Comparison of ENCODE assay signal across 22 mouse cellular contexts in genomic region chr2:74795531-74795930, GRCm38 (mm10). TPM values are rescaled to one million over a fixed set of nuclear protein-coding genes. Genes with fewer than 3 reads are reported as not detected.
DNase-seq lines count a peak whose midpoint lies in the region; ATAC-seq and TF ChIP-seq lines count a peak whose summit lies in the region.
"Had no signal": no experiment of that assay in that cellular context is flagged by ENCODE, and none has a peak within 500 bp of the region (broad histone marks: within the 10 kb centered on the region; RNA-seq: fewer than 3 reads in every experiment).

No protein-coding gene starts in this region.

- H3K9ac ChIP-seq in lung, embryonic 14.5 days, result no peak overlapping the region
- H3K9ac ChIP-seq in forebrain, embryonic 13.5 days, result no peak overlapping the region
- H3K9ac ChIP-seq: hindbrain, embryonic 12.5 days; liver, embryonic 13.5 days; neural tube, embryonic 13.5 days had no signal

- no peak for ATAC-seq in lung, embryonic 14.5 days (ENCODE audit: insufficient read depth)
- ATAC-seq in forebrain, embryonic 13.5 days, result no peak
- ATAC-seq: intestine, embryonic 16.5 days; midbrain, embryonic 16.5 days had no signal

- no peaks in the 10 kb centered on the region for H3K9me3 ChIP-seq in lung, embryonic 14.5 days (ENCODE audit: low read depth, low read length)
- H3K9me3 ChIP-seq in forebrain, embryonic 13.5 days (replicated peaks), result no peaks in the 10 kb centered on the region
- H3K9me3 ChIP-seq: G1E; hindbrain, embryonic 12.5 days; liver, embryonic 13.5 days; neural tube, embryonic 13.5 days had no signal

- no peak for TF ChIP-seq POLR2A in myocyte (IDR thresholded peaks at IDR 0.05; ENCODE audit: insufficient read length, low read depth)

- no peak overlapping the region for H3K4me3 ChIP-seq in lung, embryonic 14.5 days (ENCODE audit: low read depth, low read length)
- H3K4me3 ChIP-seq in myocyte, result no peak overlapping the region
- no peak overlapping the region for H3K4me3 ChIP-seq in forebrain, embryonic 13.5 days
- H3K4me3 ChIP-seq: hindbrain, embryonic 12.5 days; liver, embryonic 13.5 days; neural tube, embryonic 13.5 days had no signal

- H3K36me3 ChIP-seq in lung, embryonic 14.5 days (ENCODE audit: insufficient read depth), result no peaks in the 10 kb centered on the region
- no peaks in the 10 kb centered on the region for H3K36me3 ChIP-seq in myocyte (ENCODE audit: control insufficient read depth, insufficient read depth)
- H3K36me3 ChIP-seq in forebrain, embryonic 13.5 days (ENCODE audit: poor library complexity, severe bottlenecking), result no peaks in the 10 kb centered on the region
- H3K36me3 ChIP-seq: G1E; hindbrain, embryonic 12.5 days; liver, embryonic 13.5 days; neural tube, embryonic 13.5 days had no signal

- no peak overlapping the region for H3ac ChIP-seq in myocyte (ENCODE audit: control insufficient read depth, insufficient read length)

- 23% methylated on average over 7 of the region's 7 CpGs for WGBS in lung, embryonic 14.5 days
- WGBS in forebrain, embryonic 13.5 days, result 69% methylated on average over 7 of the region's 7 CpGs

- no peaks in the 10 kb centered on the region for H3K79me2 ChIP-seq in myocyte (ENCODE audit: control insufficient read depth, insufficient read depth)

- H3K4me2 ChIP-seq in lung, embryonic 14.5 days, result no peak overlapping the region
- peak overlapping the region; percentile 2 for H3K4me2 ChIP-seq in myocyte (ENCODE audit: low read depth)
- no peak overlapping the region for H3K4me2 ChIP-seq in forebrain, embryonic 13.5 days
- H3K4me2 ChIP-seq: hindbrain, embryonic 12.5 days; liver, embryonic 13.5 days; neural tube, embryonic 13.5 days had no signal

- no peak overlapping the region for H3K27ac ChIP-seq in lung, embryonic 14.5 days (ENCODE audit: low read depth)
- H3K27ac ChIP-seq in forebrain, embryonic 13.5 days, result no peak overlapping the region
- H3K27ac ChIP-seq: hindbrain, embryonic 12.5 days; liver, embryonic 13.5 days; neural tube, embryonic 13.5 days; stomach, postnatal 0 days had no signal

- DNase-seq in embryo, embryonic 10.5 days (ENCODE audit: low spot score), result peak; percentile 19
- no peak for DNase-seq in embryo, embryonic 11 days
- DNase-seq in lung, embryonic 14.5 days, result peak; percentile 51
- no peak for DNase-seq in lung, adult 18-20 months
- DNase-seq in gastrocnemius, postnatal 14 days, result peak; percentile 10
- no peak for DNase-seq in T-cell, adult 2 months (ENCODE audit: low spot score)
- DNase-seq: B cell, adult 2 months; cerebellum, adult 18-20 months; kidney, postnatal 10 days; layer of hippocampus, adult 9-11 months; liver, embryonic 13.5 days; lung, postnatal 36 days; thymus, postnatal 36 days had no signal

- no peaks in the 10 kb centered on the region for H3K27me3 ChIP-seq in lung, embryonic 14.5 days (ENCODE audit: insufficient read depth, low read length)
- H3K27me3 ChIP-seq in myocyte (ENCODE audit: control insufficient read depth, insufficient read depth, insufficient read length), result no peaks in the 10 kb centered on the region
- H3K27me3 ChIP-seq in forebrain, embryonic 13.5 days, result no peaks in the 10 kb centered on the region
- H3K27me3 ChIP-seq: hindbrain, embryonic 12.5 days; neural tube, embryonic 13.5 days had no signal

- intact Hi-C loops in gastrocnemius, postnatal 14 days (cut with DNase I; ENCODE audit: low total_unique reads), result no loop called here

- H3K4me1 ChIP-seq in lung, embryonic 14.5 days (ENCODE audit: insufficient read depth), result no peaks in the 10 kb centered on the region
- H3K4me1 ChIP-seq in forebrain, embryonic 13.5 days, result no peaks in the 10 kb centered on the region
- H3K4me1 ChIP-seq: hindbrain, embryonic 12.5 days; liver, embryonic 13.5 days; neural tube, embryonic 13.5 days had no signal

- TF ChIP-seq CTCF in lung, embryonic 14.5 days (IDR thresholded peaks at IDR 0.05; ENCODE audit: low read depth), result no peak

TF ChIP-seq in myocyte, 11 proteins besides CTCF, POLR2A, EP300 and RAD21:
- TF ChIP-seq TCF12 (IDR thresholded peaks at IDR 0.05; ENCODE audit: insufficient read depth, poor library complexity, severe bottlenecking) (no peak), CEBPB (IDR thresholded peaks at IDR 0.05; ENCODE audit: insufficient read depth, poor library complexity, severe bottlenecking) (no peak), SRF (IDR thresholded peaks at IDR 0.05; ENCODE audit: control insufficient read depth, insufficient read length, low read depth) (no peak), E2F4 (IDR thresholded peaks at IDR 0.05; ENCODE audit: insufficient read depth) (no peak), POLR2AphosphoS2 (IDR thresholded peaks at IDR 0.05; ENCODE audit: insufficient read length, low read depth) (no peak), MAX (IDR thresholded peaks at IDR 0.05; ENCODE audit: low read depth) (no peak), MYOG (IDR thresholded peaks at IDR 0.05; ENCODE audit: control insufficient read depth in 1 of 3, insufficient read depth in 1 of 3, insufficient read length in 2 of 3, low read depth in 2 of 3) (no peak), REST (IDR thresholded peaks at IDR 0.05; ENCODE audit: insufficient read depth, insufficient read length) (no peak), USF1 (IDR thresholded peaks at IDR 0.05; ENCODE audit: low read depth) (no peak), TCF3 (IDR thresholded peaks at IDR 0.05; ENCODE audit: insufficient read length, low read depth) (no peak)

RNA-seq across cellular contexts. Expression of gene Mtx2, which starts 30.1 kb away (rescaled TPM):
- polyA plus RNA-seq in lung, embryonic 14.5 days (2014; fragmentation: Nextera tagmentation; extraction: Ambion mirVana), result 122 and 125 TPM in 2 replicates
- 10 to 100 TPM; 37.2 to 38.9 TPM for total RNA-seq in gastrocnemius, postnatal 14 days (2021)
- 33.3 TPM for polyA plus RNA-seq in myocyte (2012; fragmentation: generic; extraction: Trizol)
- 116 and 136 TPM in 2 replicates for polyA plus RNA-seq in forebrain, embryonic 13.5 days (2015; fragmentation: Nextera tagmentation; extraction: Ambion mirVana)

RNA-seq across cellular contexts. Expression of gene Hoxd1, which starts 32.8 kb away (rescaled TPM):
- 0.09 TPM in 1 of 2 replicates, not detected in the other for polyA plus RNA-seq in lung, embryonic 14.5 days (2014; fragmentation: Nextera tagmentation; extraction: Ambion mirVana)
- total RNA-seq in gastrocnemius, postnatal 14 days (2021), result not detected
- not detected for polyA plus RNA-seq in myocyte (2012; fragmentation: generic; extraction: Trizol)
- not detected in 2 replicates for polyA plus RNA-seq in forebrain, embryonic 13.5 days (2015; fragmentation: Nextera tagmentation; extraction: Ambion mirVana)
- polyA plus RNA-seq: G1E; liver, embryonic 13.5 days; midbrain, embryonic 16.5 days; spleen, adult 2 months; stomach, postnatal 0 days had no signal

Comparison
In these comparisons a context has a peak if more than half of its experiments do, and no peak if none do; other contexts are left out.
1. DNase-seq: peak in embryo, embryonic 10.5 days (single experiment), lung, embryonic 14.5 days (single experiment) and gastrocnemius, postnatal 14 days (single experiment); none in embryo, embryonic 11 days (single experiment), lung, adult 18-20 months (0 of 2) and T-cell, adult 2 months (single experiment).